Mouse (Mus musculus) midbrain, embryonic 14.5 days (tissue): Measurements from ENCODE around the gene Slc10a3. TPM values are rescaled to one million over a fixed set of nuclear protein-coding genes. Genes with fewer than 3 reads are reported as not detected.

Experiments
- ATAC-seq: fragments of 200-750 bp; cut with Nextera tagmentation; 2 replicates; pipeline ENCODE4 v1.8.0; 2017; ENCODE audit warnings: moderate number of reproducible peaks, moderate library complexity; ENCODE audit not compliant: low FRiP score, low TSS enrichment
- DNase-seq: peaks from one replicate; pipeline ENCODE4 v3.0.0-alpha.2; 2015
- H3K27ac ChIP-seq: fragments of 300-500 bp; sonication (generic); replicated peaks from 2 replicates; pipeline ENCODE4 v1.5.1; 2014; ENCODE audit warnings: mild to moderate bottlenecking, low read depth, low read length, moderate library complexity
- H3K27me3 ChIP-seq: fragments of 300-500 bp; sonication (generic); 2 replicates; pipeline ENCODE4 v1.6.1; 2014; ENCODE audit warnings: low read length, control low read depth, mixed read lengths; ENCODE audit not compliant: control insufficient read depth, insufficient read depth
- H3K36me3 ChIP-seq: fragments of 300-500 bp; sonication (generic); 2 replicates; pipeline ENCODE4 v1.6.1; 2014; ENCODE audit warnings: low read length, control low read depth; ENCODE audit not compliant: control insufficient read depth, insufficient read depth
- H3K4me1 ChIP-seq: fragments of 300-500 bp; sonication (generic); 2 replicates; pipeline ENCODE4 v1.6.1; 2014; ENCODE audit warnings: mild to moderate bottlenecking, antibody characterized with exemption, low read length, control low read depth; ENCODE audit not compliant: control insufficient read depth, insufficient read depth
- H3K4me2 ChIP-seq: fragments of 300-500 bp; sonication (generic); 2 replicates; pipeline ENCODE4 v1.6.1; 2014; ENCODE audit warnings: mild to moderate bottlenecking, low read length, moderate library complexity
- H3K4me3 ChIP-seq: fragments of 300-500 bp; sonication (generic); replicated peaks from 2 replicates; pipeline ENCODE4 v1.5.1; 2014; ENCODE audit warnings: low read depth, low read length
- H3K9ac ChIP-seq: fragments of 300-500 bp; sonication (generic); replicated peaks from 2 replicates; pipeline ENCODE4 v1.6.1; 2014; ENCODE audit warnings: mild to moderate bottlenecking, low read length, moderate library complexity
- H3K9me3 ChIP-seq: fragments of 300-500 bp; sonication (generic); 2 replicates; pipeline ENCODE4 v1.6.1; 2016; ENCODE audit warnings: low read length, control low read depth, mixed read lengths; ENCODE audit not compliant: control insufficient read depth
- WGBS: fragments of 180-500 bp; shearing (Covaris S2); extraction: QIAGEN DNeasy Blood & Tissue Kit; methylation state at CpG from one replicate; pipeline ENCODE4 v1.1.7; 2014; 5-methylcytosine and 5-hydroxymethylcytosine counted together
- polyA plus RNA-seq: library from polyadenylated mRNA; unstranded; fragments of >200 nt; fragmentation: Nextera tagmentation; extraction: Ambion mirVana; gene quantifications from 2 replicates; pipeline ENCODE4 v1.2.1, GENCODE M21; 2014

The Slc10a3 gene
- 6.4 and 9.4 TPM in 2 replicates for polyA plus RNA-seq

- no peaks in the 10 kb centered on the region for H3K36me3 ChIP-seq
- H3K4me2 ChIP-seq, result peak within 1 kb of the TSS; percentile 63
- ATAC-seq, result peak; percentile 85
- WGBS, result 30% methylated on average over 32 of the region's 32 CpGs
- no peaks in the 10 kb centered on the region for H3K27me3 ChIP-seq
- peak within 1 kb of the TSS; percentile 42 for H3K4me3 ChIP-seq
- H3K9me3 ChIP-seq, result no peaks in the 10 kb centered on the region
- DNase-seq, result peak; percentile 89
- H3K4me1 ChIP-seq, result no peaks in the 10 kb centered on the region
- H3K27ac ChIP-seq, result no peak within 1 kb of the TSS
- H3K9ac ChIP-seq, result peak within 1 kb of the TSS; percentile 39
These were observed at the start of gene Slc10a3, which contains the start of gene Ubl4a for GRCm38 (mm10) chrX:74372888-74373549. Gene Slc10a3, minus strand, starts transcription at chrX:74373349. Gene Ubl4a, minus strand, starts transcription at chrX:74373218.

- Histone ChIP-seq H3K9ac (no peak overlapping the region), H3K27ac (no peak overlapping the region), H3K4me2 (no peak overlapping the region), H3K36me3 (no peaks in the 10 kb centered on the region), H3K9me3 (no peaks in the 10 kb centered on the region), H3K27me3 (no peaks in the 10 kb centered on the region), H3K4me3 (no peak overlapping the region), H3K4me1 (no peaks in the 10 kb centered on the region)
- DNase-seq (peak; percentile 88), ATAC-seq (peak; percentile 62; the same call in 1 of the 2 replicates)
These were observed 40.2 kb upstream of the Slc10a3 start for GRCm38 (mm10) chrX:74413377-74413776.

GRCm38 (mm10) chrX:74408340-74408739, 35.2 kb upstream of the Slc10a3 start:
- DNase-seq, result peak; percentile 27
- no peaks in the 10 kb centered on the region for H3K4me1 ChIP-seq

GRCm38 (mm10) chrX:74400136-74400535, 27.0 kb upstream of the Slc10a3 start:
- ATAC-seq (no peak), DNase-seq (no peak)
- Histone ChIP-seq H3K4me1 (no peaks in the 10 kb centered on the region), H3K4me3 (no peak overlapping the region), H3K27me3 (no peaks in the 10 kb centered on the region), H3K36me3 (no peaks in the 10 kb centered on the region), H3K27ac (no peak overlapping the region), H3K4me2 (no peak overlapping the region), H3K9ac (no peak overlapping the region), H3K9me3 (no peaks in the 10 kb centered on the region)
- WGBS, result 77% methylated on average over 3 of the region's 3 CpGs

More at GRCm38 (mm10) chrX:74408340-74408739, 35.2 kb upstream of the Slc10a3 start:
- Histone ChIP-seq H3K27me3 (no peaks in the 10 kb centered on the region), H3K4me3 (no peak overlapping the region), H3K36me3 (no peaks in the 10 kb centered on the region), H3K27ac (no peak overlapping the region), H3K9me3 (no peaks in the 10 kb centered on the region), H3K9ac (no peak overlapping the region), H3K4me2 (no peak overlapping the region)
- 23% methylated on average over 2 of the region's 2 CpGs for WGBS
- ATAC-seq, result no peak

GRCm38 (mm10) chrX:74392535-74393443, 19.6 kb upstream of the Slc10a3 start, which contains the start of the genes Fam3a and Ikbkg:
Gene Fam3a, minus strand, starts transcription at chrX:74393272.
Gene Ikbkg, plus strand, starts transcription at chrX:74393290.
- Histone ChIP-seq H3K4me1 (no peaks in the 10 kb centered on the region), H3K9me3 (no peaks in the 10 kb centered on the region), H3K36me3 (no peaks in the 10 kb centered on the region), H3K9ac (peak within 1 kb of the TSS; percentile 63), H3K27ac (peak within 1 kb of the TSS; percentile 89), H3K4me2 (peak within 1 kb of the TSS; percentile 59), H3K27me3 (no peaks in the 10 kb centered on the region), H3K4me3 (peak within 1 kb of the TSS; percentile 52)
- DNase-seq (peak; percentile 87), ATAC-seq (peak; percentile 98)
- WGBS, result 21% methylated on average over 30 of the region's 30 CpGs

- no peak overlapping the region for H3K9ac ChIP-seq
- no peak for ATAC-seq
- H3K4me1 ChIP-seq, result no peaks in the 10 kb centered on the region
- no peak overlapping the region for H3K27ac ChIP-seq
- H3K36me3 ChIP-seq, result peaks cover 10% of the 10 kb centered on the region
- H3K4me2 ChIP-seq, result no peak overlapping the region
- no peaks in the 10 kb centered on the region for H3K9me3 ChIP-seq
- H3K27me3 ChIP-seq, result no peaks in the 10 kb centered on the region
- H3K4me3 ChIP-seq, result no peak overlapping the region
- DNase-seq, result no peak
These were observed 15.0 kb upstream of the Slc10a3 start for GRCm38 (mm10) chrX:74388153-74388552.

- Histone ChIP-seq H3K4me1 (no peaks in the 10 kb centered on the region), H3K9ac (no peak overlapping the region), H3K9me3 (no peaks in the 10 kb centered on the region), H3K27me3 (no peaks in the 10 kb centered on the region), H3K27ac (no peak overlapping the region), H3K36me3 (peaks cover 10% of the 10 kb centered on the region), H3K4me3 (no peak overlapping the region), H3K4me2 (no peak overlapping the region)
- whole genome bisulfite sequencing, result 90% methylated on average over 2 of the region's 2 CpGs
- DNase-seq (no peak), ATAC-seq (no peak)
These were observed 11.3 kb upstream of the Slc10a3 start for GRCm38 (mm10) chrX:74384451-74384850.

- 22% methylated on average over 48 of the region's 49 CpGs for WGBS
- peak overlapping the region; percentile 76 for H3K27ac ChIP-seq
- H3K4me2 ChIP-seq, result peak overlapping the region; percentile 62
- no peaks in the 10 kb centered on the region for H3K36me3 ChIP-seq
- H3K9ac ChIP-seq, result peak overlapping the region; percentile 75
- H3K4me3 ChIP-seq, result peak overlapping the region; percentile 55
- H3K27me3 ChIP-seq, result no peaks in the 10 kb centered on the region
- no peaks in the 10 kb centered on the region for H3K9me3 ChIP-seq
- peak; percentile 80 for DNase-seq
- peak; percentile 82 for ATAC-seq
- peaks cover 9% of the 10 kb centered on the region for H3K4me1 ChIP-seq
These were observed 4.8 kb downstream of the Slc10a3 start for GRCm38 (mm10) chrX:74368209-74368909.
